Mouse (Mus musculus) ES-E14 (cell line): ENCODE measurements around the gene Gm49380. TPM values are rescaled to one million over a fixed set of nuclear protein-coding genes. Genes with fewer than 3 reads are reported as not detected.
A peak's percentile ranks its signal among the peaks of the same experiment; 100 is the strongest.

ENCODE experiments used
- DNase-seq: peaks from one replicate; pipeline ENCODE4 v3.0.0-alpha.2; 2013; ENCODE audit warnings: low read depth, low spot score
- H3K27ac ChIP-seq: 2 replicates; pipeline ENCODE4 v1.5.1; 2012; ENCODE audit warnings: low read depth, mild to moderate bottlenecking, low read length, moderate library complexity, mixed read lengths; ENCODE audit not compliant: poor library complexity, insufficient read depth, severe bottlenecking
- H3K36me3 ChIP-seq: 2 replicates; pipeline ENCODE4 v1.6.1; 2012; ENCODE audit warnings: mild to moderate bottlenecking, low read length, moderate library complexity, mixed read lengths; ENCODE audit not compliant: control insufficient read depth, poor library complexity, insufficient read depth, severe bottlenecking
- H3K4me1 ChIP-seq, 2 experiments: fragments of 150-350 bp in 1 of 2; sonication (generic) in 1 of 2; 2 replicates each; pipeline ENCODE4 v1.6.1; 2012; ENCODE audit warnings: low read length in 2 of 2, mild to moderate bottlenecking in 1 of 2, mixed read lengths in 1 of 2; ENCODE audit not compliant: control insufficient read depth in 2 of 2, insufficient read depth in 2 of 2, poor library complexity in 1 of 2
- H3K4me3 ChIP-seq, 2 experiments: fragments of 150-350 bp in 1 of 2; sonication (generic) in 1 of 2; 2 replicates each; pipeline ENCODE4 v1.5.1; 2012; ENCODE audit warnings: low read length in 2 of 2, low read depth in 1 of 2, mild to moderate bottlenecking in 1 of 2, mixed read lengths in 1 of 2; ENCODE audit not compliant: insufficient read depth in 1 of 2, poor library complexity in 1 of 2, severe bottlenecking in 1 of 2
- H3K9ac ChIP-seq: 2 replicates; pipeline ENCODE4 v1.6.1; 2012; ENCODE audit warnings: low read depth, mild to moderate bottlenecking, low read length, mixed read lengths; ENCODE audit not compliant: poor library complexity, insufficient read depth, severe bottlenecking
- H3K9me3 ChIP-seq: fragments of 150-350 bp; sonication (generic); 2 replicates; pipeline ENCODE4 v1.6.1; 2012; ENCODE audit warnings: low read depth, mild to moderate bottlenecking, low read length; ENCODE audit not compliant: control insufficient read depth, insufficient read depth
- CHD2 ChIP-seq: IDR thresholded peaks from 2 replicates; pipeline ENCODE4 v1.6.1; 2014; ENCODE audit warnings: mild to moderate bottlenecking, low read depth, low read length, inconsistent platforms
- HCFC1 ChIP-seq: IDR thresholded peaks from 2 replicates; pipeline ENCODE4 v1.6.1; 2012; ENCODE audit warnings: low read length, inconsistent platforms, borderline replicate concordance; ENCODE audit not compliant: insufficient read depth
- MAFK ChIP-seq: IDR thresholded peaks from 2 replicates; pipeline ENCODE4 v1.6.1; 2014; ENCODE audit warnings: mild to moderate bottlenecking, low read depth, low read length, inconsistent platforms; ENCODE audit not compliant: insufficient read depth
- ZC3H11A ChIP-seq: IDR thresholded peaks from 2 replicates; pipeline ENCODE4 v1.6.1; 2012; ENCODE audit warnings: low read depth, mild to moderate bottlenecking, inconsistent platforms, low read length, borderline replicate concordance
- ZNF384 ChIP-seq: IDR thresholded peaks from 2 replicates; pipeline ENCODE4 v1.6.1; 2012; ENCODE audit warnings: low read depth, low read length, inconsistent platforms
- in situ Hi-C, 2 experiments: fragments of 600-800 bp; cut with MboI; formaldehyde crosslinking; loops; one replicate each; pipeline ENCODE4 v1.15.1; 2025; ENCODE audit warnings: low sequenced_read_pairs in 2 of 2, inconsistent platforms in 1 of 2; ENCODE audit not compliant: unreplicated experiment in 2 of 2
- total RNA-seq: library from RNA; depleted of rRNA; stranded (reverse); fragments of 300-350 nt; gene quantifications from 2 replicates; pipeline ENCODE4 v1.2.3, GENCODE M21; 2012; rRNA removed

Gene Gm49380
- 0.18 and 0.26 TPM in 2 replicates for total RNA-seq

GRCm38 (mm10) chr9:44113105-44113789 is at the start of gene Gm49380, which contains the start of gene Rnf26:
Gm49380 (minus strand) TSS chr9:44113500.
Rnf26 (minus strand) TSS chr9:44113517.
- peaks cover 8% of the 10 kb centered on the region; the same call in 1 of the 2 replicates for H3K36me3 ChIP-seq
- in situ Hi-C loops: no loop called here
- TF ChIP-seq MAFK (no peak), HCFC1 (no peak), ZC3H11A (no peak), CHD2 (peak; percentile 90)

GRCm38 (mm10) chr9:44159886-44160285 is 46.6 kb upstream of the Gm49380 start:
- no peak for TF ChIP-seq CHD2
- TF ChIP-seq HCFC1: no peak
- no peak for TF ChIP-seq ZNF384
- TF ChIP-seq MAFK: no peak
- no peak for TF ChIP-seq ZC3H11A
- in situ Hi-C loops: no loop called here
- Histone ChIP-seq H3K4me3 (no peak overlapping the region), H3K9ac (no peak overlapping the region), H3K4me1 (peaks cover 0 to 2% of the 10 kb centered on the region in 2 experiments; a peak in 1 of 4 replicates), H3K9me3 (no peaks in the 10 kb centered on the region), H3K27ac (no peak overlapping the region), H3K36me3 (peaks cover 24% of the 10 kb centered on the region)
- DNase-seq: no peak

More at GRCm38 (mm10) chr9:44113105-44113789, at the start of gene Gm49380, which contains the start of gene Rnf26:
- Histone ChIP-seq H3K9ac (peak within 1 kb of the TSS; percentile 82), H3K27ac (no peak within 1 kb of the TSS), H3K9me3 (no peaks in the 10 kb centered on the region), H3K4me3 (peak within 1 kb of the TSS; percentile 88 to 92), H3K4me1 (peaks cover 0 to 18% of the 10 kb centered on the region in 2 experiments; a peak in 3 of 4 replicates)
- DNase-seq: peak; percentile 95

- H3K4me1 ChIP-seq: peaks cover 5 to 7% of the 10 kb centered on the region in 2 experiments; a peak in 3 of 4 replicates
- H3K4me3 ChIP-seq: no peak overlapping the region
- TF ChIP-seq HCFC1 (no peak), CHD2 (no peak), ZC3H11A (no peak), MAFK (no peak), ZNF384 (no peak)
- no peak overlapping the region for H3K9ac ChIP-seq
- no peak overlapping the region for H3K27ac ChIP-seq
- no peaks in the 10 kb centered on the region for H3K9me3 ChIP-seq
- peaks cover 11% of the 10 kb centered on the region for H3K36me3 ChIP-seq
- no peak for DNase-seq
- in situ Hi-C loops: no loop called here
These were observed 34.0 kb upstream of the Gm49380 start for GRCm38 (mm10) chr9:44147290-44147689.

GRCm38 (mm10) chr9:44144718-44145060 is 31.4 kb upstream of the Gm49380 start:
- Histone ChIP-seq H3K36me3 (peaks cover 18% of the 10 kb centered on the region), H3K9ac (no peak overlapping the region), H3K9me3 (no peaks in the 10 kb centered on the region), H3K4me1 (peaks cover 10 to 28% of the 10 kb centered on the region in 2 experiments), H3K27ac (no peak overlapping the region; the same call in 1 of the 2 replicates), H3K4me3 (no peak overlapping the region)
- in situ Hi-C loops: no loop called here
- TF ChIP-seq ZC3H11A (no peak), CHD2 (no peak), HCFC1 (no peak), MAFK (no peak), ZNF384 (no peak)
- no peak for DNase-seq
